Mouse (Mus musculus) heart, embryonic 12.5 days (tissue): ENCODE results near the gene Etv6. TPM values are rescaled to one million over a fixed set of nuclear protein-coding genes. Genes with fewer than 3 reads are reported as not detected.

Experiments used
- ATAC-seq: fragments of 200-750 bp; cut with Nextera tagmentation; 2 replicates; pipeline ENCODE4 v1.8.0; 2017; ENCODE audit warnings: moderate TSS enrichment, moderate library complexity; ENCODE audit not compliant: insufficient number of reproducible peaks, low FRiP score
- H3K27ac ChIP-seq: fragments of 300-500 bp; sonication (generic); 2 replicates; pipeline ENCODE4 v1.5.1; 2016; ENCODE audit warnings: mild to moderate bottlenecking, moderate library complexity; ENCODE audit not compliant: poor library complexity, severe bottlenecking
- H3K27me3 ChIP-seq: fragments of 300-500 bp; sonication (generic); replicated peaks from 2 replicates; pipeline ENCODE4 v1.6.1; 2016; ENCODE audit warnings: mild to moderate bottlenecking, moderate library complexity
- H3K36me3 ChIP-seq: fragments of 300-500 bp; sonication (generic); 2 replicates; pipeline ENCODE4 v1.6.1; 2016; ENCODE audit warnings: mild to moderate bottlenecking, moderate library complexity
- H3K4me1 ChIP-seq: fragments of 300-500 bp; sonication (generic); replicated peaks from 2 replicates; pipeline ENCODE4 v1.6.1; 2016; ENCODE audit warnings: mild to moderate bottlenecking
- H3K4me2 ChIP-seq: fragments of 300-500 bp; sonication (generic); 2 replicates; pipeline ENCODE4 v1.6.1; 2016; ENCODE audit warnings: mild to moderate bottlenecking, moderate library complexity
- H3K4me3 ChIP-seq: fragments of 300-500 bp; sonication (generic); 2 replicates; pipeline ENCODE4 v1.5.1; 2016; ENCODE audit warnings: mild to moderate bottlenecking
- H3K9ac ChIP-seq: fragments of 300-500 bp; sonication (generic); 2 replicates; pipeline ENCODE4 v1.6.1; 2016; ENCODE audit warnings: mild to moderate bottlenecking, moderate library complexity
- H3K9me3 ChIP-seq: fragments of 300-500 bp; sonication (generic); replicated peaks from 2 replicates; pipeline ENCODE4 v1.6.1; 2016; ENCODE audit warnings: mild to moderate bottlenecking, moderate library complexity
- WGBS: fragments of 180-500 bp; shearing (Covaris S2); methylation state at CpG from one replicate; pipeline ENCODE4 v1.1.7; 2016; 5-methylcytosine and 5-hydroxymethylcytosine counted together
- polyA plus RNA-seq: library from polyadenylated mRNA; unstranded; fragments of >200 nt; fragmentation: Nextera tagmentation; extraction: Ambion mirVana; gene quantifications from 2 replicates; pipeline ENCODE4 v1.2.1, GENCODE M21; 2016

Gene Etv6
- polyA plus RNA-seq, 1 experiment from 2014 or later = 19.9 TPM

GRCm38 (mm10) chr6:134090378-134090692 is 54.8 kb downstream of the Etv6 start:
- Histone ChIP-seq H3K4me2 (0 out of 2 replicates have a peak overlapping the region, but pooled peaks have one; percentile 0), H3K36me3 (peaks cover 12% of the 10 kb centered on the region), H3K9ac (no peak overlapping the region), H3K9me3 (no peaks in the 10 kb centered on the region), H3K27me3 (no peaks in the 10 kb centered on the region), H3K4me3 (no peak overlapping the region), H3K4me1 (peaks cover 68% of the 10 kb centered on the region), H3K27ac (peak overlapping the region; percentile 84)
- 27% methylated on average over 4 of the region's 4 CpGs for WGBS
- ATAC-seq = no peak; the same call in 1 of the 2 replicates

DNA sequence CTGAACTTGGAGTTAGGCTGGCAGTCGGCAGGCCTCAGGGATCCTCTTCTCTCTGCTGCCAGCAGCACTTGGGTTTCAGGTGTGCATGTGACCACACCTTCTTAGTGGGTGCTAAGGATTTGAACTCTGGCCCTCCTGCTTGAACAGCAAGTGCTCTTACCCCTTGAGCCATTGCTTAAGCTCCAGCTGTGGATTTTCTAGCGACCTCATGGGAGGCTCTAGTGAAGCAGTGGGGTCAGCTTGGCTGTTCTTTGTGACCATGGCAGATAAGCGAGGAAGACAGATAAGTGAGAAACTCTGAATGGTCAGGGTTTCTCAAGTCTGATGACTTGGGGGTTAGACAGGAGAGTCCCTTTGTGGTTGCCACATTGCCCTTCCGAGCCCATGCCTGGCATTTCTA is 55.4 kb downstream of the Etv6 start:
- ATAC-seq = no peak
- WGBS = 41% methylated on average over 4 of the region's 4 CpGs
- no peaks in the 10 kb centered on the region for H3K27me3 ChIP-seq
- no peak overlapping the region for H3K4me2 ChIP-seq
- H3K36me3 ChIP-seq = peaks cover 15% of the 10 kb centered on the region
- H3K9ac ChIP-seq = no peak overlapping the region
- H3K4me1 ChIP-seq = peaks cover 71% of the 10 kb centered on the region
- H3K9me3 ChIP-seq = no peaks in the 10 kb centered on the region
- H3K4me3 ChIP-seq = no peak overlapping the region
- peak overlapping the region; percentile 84 for H3K27ac ChIP-seq

DNA sequence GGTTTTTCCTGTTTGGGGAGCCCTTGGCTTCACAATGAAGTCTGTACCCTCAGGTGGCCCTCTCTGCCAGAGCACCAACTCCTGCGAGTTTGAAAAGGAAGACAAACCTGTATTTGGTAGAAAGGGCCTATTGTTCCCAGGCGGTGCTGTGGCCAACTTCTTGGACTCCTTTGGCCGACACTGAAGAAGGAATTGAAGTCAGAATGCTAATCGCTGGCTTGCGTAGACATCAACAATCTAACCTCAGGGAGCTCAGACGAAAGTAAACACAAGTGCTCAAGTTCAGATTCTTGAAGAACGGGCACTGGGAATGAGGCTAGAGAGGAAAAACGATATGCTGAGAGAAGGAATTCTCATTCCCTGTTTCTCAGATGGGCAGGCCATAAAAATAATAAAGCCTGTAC is 55.9 kb downstream of the Etv6 start:
- Histone ChIP-seq H3K27me3 (no peaks in the 10 kb centered on the region), H3K27ac (peak overlapping the region; percentile 84), H3K4me2 (no peak overlapping the region), H3K4me1 (peaks cover 71% of the 10 kb centered on the region), H3K9me3 (no peaks in the 10 kb centered on the region), H3K9ac (no peak overlapping the region), H3K4me3 (no peak overlapping the region), H3K36me3 (peaks cover 15% of the 10 kb centered on the region)
- WGBS = 71% methylated on average over 8 of the region's 8 CpGs
- no peak for ATAC-seq

DNA sequence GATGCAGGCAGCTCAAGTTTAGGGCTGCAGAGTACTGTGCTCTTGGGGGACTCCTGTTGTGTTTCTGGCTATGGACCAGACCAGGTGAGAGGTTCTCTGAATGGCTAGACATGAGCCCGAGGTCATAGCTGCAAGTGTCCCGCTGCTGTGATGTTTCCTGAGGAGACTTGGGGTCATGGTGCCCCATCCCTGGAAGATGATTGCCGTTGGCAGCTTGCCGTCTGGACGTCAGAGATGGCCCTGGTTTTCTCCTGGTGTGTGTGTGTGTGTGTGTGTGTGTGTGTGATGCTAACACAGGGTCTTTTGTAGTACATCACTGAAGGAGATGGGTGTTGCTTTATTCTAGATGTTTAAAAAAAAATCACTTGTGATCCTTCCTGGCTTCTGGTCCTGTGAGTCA is 58.6 kb downstream of the Etv6 start:
- peaks cover 48% of the 10 kb centered on the region for H3K4me1 ChIP-seq
- no peak overlapping the region for H3K4me2 ChIP-seq
- H3K4me3 ChIP-seq = no peak overlapping the region
- no peak overlapping the region for H3K27ac ChIP-seq
- H3K27me3 ChIP-seq = no peaks in the 10 kb centered on the region
- peaks cover 15% of the 10 kb centered on the region for H3K36me3 ChIP-seq
- ATAC-seq = no peak
- 80% methylated on average over 5 of the region's 5 CpGs for WGBS
- H3K9me3 ChIP-seq = no peaks in the 10 kb centered on the region
- no peak overlapping the region for H3K9ac ChIP-seq

- ATAC-seq = no peak
- Histone ChIP-seq H3K27ac (no peak overlapping the region), H3K9me3 (no peaks in the 10 kb centered on the region), H3K4me3 (no peak overlapping the region), H3K36me3 (peaks cover 15% of the 10 kb centered on the region), H3K9ac (no peak overlapping the region), H3K4me1 (peaks cover 42% of the 10 kb centered on the region), H3K4me2 (no peak overlapping the region), H3K27me3 (no peaks in the 10 kb centered on the region)
- WGBS = 86% methylated on average over 8 of the region's 8 CpGs
Observed at GRCm38 (mm10) chr6:134094620-134095019, 59.1 kb downstream of the Etv6 start.

DNA sequence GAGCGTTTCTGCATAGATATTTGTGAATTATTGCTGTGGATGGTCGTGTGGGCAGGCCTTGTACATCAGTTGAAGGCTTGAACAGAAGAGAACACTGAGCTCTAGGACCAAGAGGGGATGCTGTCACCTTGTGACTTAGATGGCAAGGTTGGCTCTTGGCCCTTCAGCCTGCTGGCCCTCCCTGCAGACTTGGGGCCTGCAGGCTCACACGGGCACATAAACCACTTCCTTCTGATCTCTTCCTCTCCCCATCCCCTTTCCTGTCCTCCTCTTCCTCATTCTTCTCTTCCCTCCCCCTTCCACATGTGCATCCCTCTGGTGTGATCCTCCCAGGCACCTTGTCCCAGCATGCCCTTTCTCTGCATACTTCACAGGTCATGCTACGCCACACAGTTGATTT is 60.1 kb downstream of the Etv6 start:
- Histone ChIP-seq H3K4me2 (no peak overlapping the region), H3K36me3 (peaks cover 15% of the 10 kb centered on the region), H3K9ac (no peak overlapping the region), H3K27ac (no peak overlapping the region), H3K9me3 (no peaks in the 10 kb centered on the region), H3K4me1 (peaks cover 33% of the 10 kb centered on the region), H3K4me3 (no peak overlapping the region), H3K27me3 (no peaks in the 10 kb centered on the region)
- 70% methylated on average over 4 of the region's 4 CpGs for WGBS
- ATAC-seq = no peak

- no peak overlapping the region for H3K27ac ChIP-seq
- H3K4me3 ChIP-seq = no peak overlapping the region
- WGBS = 88% methylated on average over 11 of the region's 11 CpGs
- no peak overlapping the region for H3K4me2 ChIP-seq
- 0 out of 2 replicates have a peak, but pooled peaks cover 3% of the 10 kb centered on the region for H3K36me3 ChIP-seq
- ATAC-seq = no peak
- H3K4me1 ChIP-seq = peaks cover 33% of the 10 kb centered on the region
- no peak overlapping the region for H3K9ac ChIP-seq
- no peaks in the 10 kb centered on the region for H3K9me3 ChIP-seq
- H3K27me3 ChIP-seq = no peaks in the 10 kb centered on the region
Observed at GRCm38 (mm10) chr6:134099976-134100743, 64.7 kb downstream of the Etv6 start.

DNA sequence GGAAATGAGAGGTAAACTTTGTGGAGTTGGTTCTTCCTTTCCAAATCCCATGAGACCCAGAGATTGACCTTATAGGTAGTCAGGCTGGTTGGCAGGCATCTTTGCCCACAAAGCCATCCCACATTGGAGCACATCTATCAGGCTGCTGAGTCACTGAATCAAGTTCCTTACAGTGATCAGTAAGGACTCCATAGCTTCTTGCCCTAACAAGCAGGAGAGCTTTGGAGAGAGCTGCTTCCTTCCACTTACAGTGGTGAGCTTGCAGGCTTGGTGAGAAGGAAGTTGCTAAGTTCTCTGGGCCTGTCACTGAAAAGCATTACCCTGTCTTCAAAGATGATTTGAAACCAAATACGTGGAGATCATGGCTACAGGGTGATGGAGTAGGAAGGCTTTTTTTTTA is 66.9 kb downstream of the Etv6 start:
- Histone ChIP-seq H3K36me3 (no peaks in the 10 kb centered on the region), H3K27ac (no peak overlapping the region), H3K4me1 (peaks cover 46% of the 10 kb centered on the region), H3K9me3 (no peaks in the 10 kb centered on the region), H3K4me3 (no peak overlapping the region), H3K27me3 (no peaks in the 10 kb centered on the region), H3K9ac (no peak overlapping the region), H3K4me2 (no peak overlapping the region)
- WGBS = 96% methylated on average over 1 of the region's 1 CpGs
- no peak for ATAC-seq

DNA sequence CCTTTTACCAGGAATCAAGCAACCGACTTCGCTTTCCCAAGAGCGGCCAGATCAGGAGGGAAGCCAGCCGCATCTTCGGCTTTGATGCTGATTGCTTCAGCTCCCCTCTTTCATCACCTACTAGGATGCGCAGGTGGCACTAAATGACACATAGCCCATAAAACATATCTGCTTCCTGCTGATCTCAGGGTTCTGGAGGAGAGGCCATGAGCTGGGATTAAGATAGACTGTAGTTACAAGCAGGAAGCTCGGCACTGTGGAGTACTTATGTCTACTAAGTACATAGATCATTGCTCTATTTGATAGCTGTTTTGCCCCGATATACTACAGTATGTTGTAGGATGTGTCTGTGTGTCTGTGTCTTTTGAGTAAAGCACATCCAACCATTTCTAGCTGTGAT is 68.0 kb downstream of the Etv6 start:
- no peak overlapping the region for H3K27ac ChIP-seq
- H3K27me3 ChIP-seq = no peaks in the 10 kb centered on the region
- H3K4me2 ChIP-seq = no peak overlapping the region
- no peak overlapping the region for H3K4me3 ChIP-seq
- no peaks in the 10 kb centered on the region for H3K36me3 ChIP-seq
- no peak overlapping the region for H3K9ac ChIP-seq
- H3K9me3 ChIP-seq = no peaks in the 10 kb centered on the region
- peaks cover 57% of the 10 kb centered on the region for H3K4me1 ChIP-seq
- WGBS = 83% methylated on average over 8 of the region's 8 CpGs
- no peak for ATAC-seq

GRCm38 (mm10) chr6:134105514-134106201 is 70.2 kb downstream of the Etv6 start:
- H3K9ac ChIP-seq = peak overlapping the region; percentile 53
- peaks cover 11% of the 10 kb centered on the region for H3K36me3 ChIP-seq
- peaks cover 57% of the 10 kb centered on the region for H3K4me1 ChIP-seq
- WGBS = 26% methylated on average over 15 of the region's 15 CpGs
- peak overlapping the region; percentile 56; the same call in 1 of the 2 replicates for H3K27ac ChIP-seq
- peaks cover 3% of the 10 kb centered on the region; the same call in 1 of the 2 replicates for H3K9me3 ChIP-seq
- no peaks in the 10 kb centered on the region for H3K27me3 ChIP-seq
- no peak overlapping the region for H3K4me3 ChIP-seq
- H3K4me2 ChIP-seq = peak overlapping the region; percentile 40
- ATAC-seq = peak; percentile 50

- WGBS = 50% methylated on average over 7 of the region's 7 CpGs
- H3K4me2 ChIP-seq = peak overlapping the region; percentile 4
- peak overlapping the region; percentile 18; the same call in 1 of the 2 replicates for H3K9ac ChIP-seq
- peaks cover 11% of the 10 kb centered on the region for H3K36me3 ChIP-seq
- peaks cover 68% of the 10 kb centered on the region for H3K4me1 ChIP-seq
- no peak for ATAC-seq
- no peak overlapping the region for H3K4me3 ChIP-seq
- H3K27ac ChIP-seq = peak overlapping the region; percentile 62
- H3K9me3 ChIP-seq = peaks cover 3% of the 10 kb centered on the region; the same call in 1 of the 2 replicates
- H3K27me3 ChIP-seq = no peaks in the 10 kb centered on the region
Observed at GRCm38 (mm10) chr6:134107696-134108095, 72.2 kb downstream of the Etv6 start.
